Mouse (Mus musculus) natural killer cell, adult 2 months (primary cell): ENCODE measurements around the gene Stk32c.

Experiments
- DNase-seq, 2 experiments: peaks; one replicate each; pipeline ENCODE4 v3.0.0; 2022; ENCODE audit warnings: low spot score in 2 of 2

The Stk32c gene

GRCm38 (mm10) chr7:139229837-139230236 lies 16.7 kb upstream of the Stk32c start:
- no peak for DNase-seq

- no peak for DNase-seq
These were observed 15.5 kb upstream of the Stk32c start for GRCm38 (mm10) chr7:139228447-139229171.

GRCm38 (mm10) chr7:139226416-139226815 lies 13.3 kb upstream of the Stk32c start:
- DNase-seq: no peak

GRCm38 (mm10) chr7:139224725-139225124 lies 11.6 kb upstream of the Stk32c start:
- peak; percentile 56 to 68 for DNase-seq

GRCm38 (mm10) chr7:139224070-139224469 lies 11.0 kb upstream of the Stk32c start:
- DNase-seq: no peak

GRCm38 (mm10) chr7:139222341-139222740 lies 9.2 kb upstream of the Stk32c start:
- DNase-seq: no peak

- no peak for DNase-seq
These were observed 8.7 kb upstream of the Stk32c start for GRCm38 (mm10) chr7:139221856-139222255.

- DNase-seq: no peak
These were observed 8.0 kb upstream of the Stk32c start for GRCm38 (mm10) chr7:139221072-139221471.

- no peak for DNase-seq
These were observed 7.2 kb upstream of the Stk32c start for GRCm38 (mm10) chr7:139220303-139220702.

- no peak for DNase-seq
These were observed 6.4 kb upstream of the Stk32c start for GRCm38 (mm10) chr7:139219486-139219885.

GRCm38 (mm10) chr7:139218641-139219415 lies 5.7 kb upstream of the Stk32c start:
- no peak for DNase-seq

GRCm38 (mm10) chr7:139217046-139217445 lies 3.9 kb upstream of the Stk32c start:
- DNase-seq: no peak

GRCm38 (mm10) chr7:139216464-139216863 lies 3.4 kb upstream of the Stk32c start:
- no peak for DNase-seq

- no peak for DNase-seq
These were observed 2.8 kb upstream of the Stk32c start for GRCm38 (mm10) chr7:139215946-139216345.

- DNase-seq: no peak
These were observed 2.4 kb upstream of the Stk32c start for GRCm38 (mm10) chr7:139215516-139215915.

GRCm38 (mm10) chr7:139214596-139215340 lies 1.7 kb upstream of the Stk32c start:
- DNase-seq: no peak

GRCm38 (mm10) chr7:139214160-139214559 lies 1.1 kb upstream of the Stk32c start:
- no peak for DNase-seq

- no peak for DNase-seq
These were observed 644 bp upstream of the Stk32c start for GRCm38 (mm10) chr7:139213751-139214150.

GRCm38 (mm10) chr7:139211761-139212160 lies 1.3 kb downstream of the Stk32c start:
- no peak for DNase-seq

- DNase-seq: no peak
These were observed 4.4 kb downstream of the Stk32c start for GRCm38 (mm10) chr7:139208773-139209095.

- DNase-seq: peak; percentile 54 to 63
These were observed 4.9 kb downstream of the Stk32c start for GRCm38 (mm10) chr7:139208023-139208772.

GRCm38 (mm10) chr7:139201209-139201608 lies 11.9 kb downstream of the Stk32c start:
- no peak for DNase-seq
